Mouse (Mus musculus) E14TG2a.4 (cell line): ENCODE measurements around the gene Olfr60.

Experiments used
- H3K27me3 ChIP-seq: 2 replicates; pipeline ENCODE4 v1.6.1; 2014; ENCODE audit warnings: low read length, control low read depth; ENCODE audit not compliant: insufficient read depth
- H3K36me3 ChIP-seq: 2 replicates; pipeline ENCODE4 v1.6.1; 2014; ENCODE audit warnings: low read length, control low read depth; ENCODE audit not compliant: insufficient read depth
- H3K4me1 ChIP-seq: replicated peaks from 2 replicates; pipeline ENCODE4 v1.6.1; 2014; ENCODE audit warnings: low read depth, low read length, control low read depth
- H3K4me3 ChIP-seq: replicated peaks from 2 replicates; pipeline ENCODE4 v1.5.1; 2014; ENCODE audit warnings: mild to moderate bottlenecking, low read length
- H3K9me3 ChIP-seq: 2 replicates; pipeline ENCODE4 v1.6.1; 2014; ENCODE audit warnings: low read length, control low read depth
- CTCF ChIP-seq: conservative IDR thresholded peaks from 2 replicates; pipeline ENCODE4 v1.5.1; 2014; ENCODE audit warnings: low read length
- NANOG ChIP-seq: IDR thresholded peaks from 2 replicates; pipeline ENCODE4 v1.6.1; 2014; ENCODE audit warnings: borderline replicate concordance, low read length, mixed read lengths
- POU5F1 ChIP-seq: IDR thresholded peaks from 2 replicates; pipeline ENCODE4 v1.6.1; 2014; ENCODE audit warnings: low read length, borderline replicate concordance

The Olfr60 gene

DNA sequence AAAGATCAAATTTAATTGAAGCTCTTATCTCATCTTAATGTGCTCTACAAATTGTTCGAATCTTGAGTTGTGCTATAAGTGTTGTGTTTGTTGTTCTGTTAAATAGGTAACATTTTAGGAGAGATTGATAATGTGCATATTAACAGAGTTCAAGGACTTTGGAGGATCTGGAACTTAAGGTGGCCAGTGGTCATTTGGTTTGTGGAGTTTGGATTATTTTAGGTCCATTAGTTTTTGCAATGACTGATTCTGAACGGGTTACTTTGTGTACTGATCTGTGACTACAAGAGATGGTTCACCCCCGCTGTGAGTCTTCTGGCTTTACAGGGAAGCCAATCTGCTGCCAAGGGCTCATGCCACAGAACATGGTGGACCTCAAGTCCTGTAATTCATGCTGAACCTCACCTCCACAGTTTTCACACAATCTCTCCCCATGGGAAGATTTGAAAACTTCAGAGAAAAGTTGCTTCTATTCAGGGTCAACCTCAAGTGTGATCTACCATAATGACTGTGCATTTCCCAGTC is 41.5 kb downstream of the Olfr60 start:
- no peak overlapping the region for H3K4me3 ChIP-seq
- TF ChIP-seq POU5F1 (no peak), CTCF (no peak), NANOG (no peak)
- H3K27me3 ChIP-seq, result no peaks in the 10 kb centered on the region
- H3K4me1 ChIP-seq, result no peaks in the 10 kb centered on the region
- no peaks in the 10 kb centered on the region for H3K36me3 ChIP-seq
- peaks cover 4% of the 10 kb centered on the region; the same call in 1 of the 2 replicates for H3K9me3 ChIP-seq

DNA sequence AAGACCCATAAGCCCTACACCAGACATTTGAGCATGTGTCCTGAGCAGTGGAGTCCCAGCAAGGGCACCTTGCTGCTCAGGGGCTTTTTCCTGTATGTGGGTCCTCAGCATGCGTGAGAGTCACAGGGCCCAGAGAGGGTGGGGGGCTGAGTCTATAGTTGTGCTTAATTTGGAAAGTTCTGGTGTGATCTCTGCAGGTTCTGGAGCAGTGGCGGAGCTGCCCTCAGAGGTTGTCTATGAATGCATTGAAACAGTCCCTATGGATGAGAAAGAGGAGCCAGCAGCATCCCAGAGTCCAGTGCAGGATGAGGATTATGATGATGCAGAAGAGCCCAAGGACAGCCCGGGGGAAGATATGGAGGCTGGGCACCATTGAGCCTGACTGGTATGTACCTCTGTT is 62.1 kb downstream of the Olfr60 start:
- H3K4me1 ChIP-seq, result no peaks in the 10 kb centered on the region
- H3K36me3 ChIP-seq, result no peaks in the 10 kb centered on the region
- peaks cover 14% of the 10 kb centered on the region for H3K9me3 ChIP-seq
- no peak overlapping the region for H3K4me3 ChIP-seq
- 0 out of 2 replicates have a peak, but pooled peaks cover 5% of the 10 kb centered on the region for H3K27me3 ChIP-seq
- TF ChIP-seq CTCF (no peak), NANOG (no peak), POU5F1 (no peak)

DNA sequence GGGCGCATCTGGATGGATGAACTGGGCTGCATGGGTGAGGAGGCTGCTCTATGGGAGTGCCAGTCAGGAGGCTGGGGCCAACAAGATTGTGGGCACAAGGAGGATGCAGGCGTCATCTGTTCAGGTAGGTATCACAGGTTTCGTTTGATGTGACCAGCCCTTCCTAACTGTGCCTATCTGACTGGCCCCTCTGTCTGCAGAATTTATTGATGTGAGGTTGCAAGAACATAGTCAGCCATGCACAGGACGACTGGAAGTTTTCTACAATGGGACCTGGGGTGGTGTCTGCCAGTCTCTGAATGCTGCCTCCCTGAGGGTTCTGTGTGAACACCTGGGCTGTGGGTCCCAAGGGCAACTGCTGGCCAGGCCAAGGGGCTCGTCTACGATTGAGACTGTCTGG is 64.6 kb downstream of the Olfr60 start:
- no peaks in the 10 kb centered on the region for H3K4me1 ChIP-seq
- no peak overlapping the region for H3K4me3 ChIP-seq
- H3K36me3 ChIP-seq, result no peaks in the 10 kb centered on the region
- H3K27me3 ChIP-seq, result 0 out of 2 replicates have a peak, but pooled peaks cover 5% of the 10 kb centered on the region
- no peak for TF ChIP-seq POU5F1
- no peak for TF ChIP-seq CTCF
- TF ChIP-seq NANOG, result no peak
- peaks cover 37% of the 10 kb centered on the region for H3K9me3 ChIP-seq

DNA sequence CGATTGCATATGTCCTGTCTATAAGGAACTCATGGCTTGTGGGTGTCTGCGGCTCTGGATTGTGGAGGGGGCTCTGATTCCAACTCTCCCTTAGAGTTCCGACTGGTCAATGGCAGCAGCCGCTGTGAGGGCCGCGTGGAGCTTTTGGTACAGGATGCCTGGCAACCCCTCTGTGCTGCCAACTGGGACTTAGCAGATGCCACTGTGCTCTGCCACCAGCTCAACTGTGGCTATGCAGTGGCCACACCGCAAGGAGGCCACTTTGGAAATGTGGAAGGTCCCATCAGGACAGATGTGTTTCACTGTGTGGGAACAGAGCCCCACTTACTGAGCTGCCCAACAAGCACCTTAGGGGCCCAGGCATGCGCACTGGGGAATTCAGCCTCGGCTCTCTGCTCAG is 65.7 kb downstream of the Olfr60 start:
- Histone ChIP-seq H3K4me3 (no peak overlapping the region), H3K9me3 (peaks cover 38% of the 10 kb centered on the region), H3K36me3 (no peaks in the 10 kb centered on the region), H3K4me1 (no peaks in the 10 kb centered on the region), H3K27me3 (0 out of 2 replicates have a peak, but pooled peaks cover 5% of the 10 kb centered on the region)
- TF ChIP-seq POU5F1 (no peak), NANOG (no peak)
